Comparison of ENCODE assay signal across 8 mouse cellular contexts in genomic region chr7:67259828-67260563, GRCm38 (mm10). TPM values are rescaled to one million over a fixed set of nuclear protein-coding genes. Genes with fewer than 3 reads are reported as not detected.
DNase-seq lines count a peak whose midpoint lies in the region; ATAC-seq lines count a peak whose summit lies in the region.

No protein-coding gene starts in this region.

- H3K4me1 ChIP-seq in intestine, embryonic 14.5 days (replicated peaks; ENCODE audit: control insufficient read depth, insufficient read depth, low read length), result no peaks in the 10 kb centered on the region
- peaks cover 17% of the 10 kb centered on the region for H3K4me1 ChIP-seq in liver, embryonic 15.5 days (replicated peaks)

- 59% methylated on average over 4 of the region's 4 CpGs for WGBS in intestine, embryonic 14.5 days
- 40% methylated on average over 4 of the region's 4 CpGs for WGBS in liver, embryonic 15.5 days (ENCODE audit: insufficient replicate concordance)

- peak; percentile 52; the same call in 1 of the 2 replicates for ATAC-seq in cerebellum, adult (ENCODE audit: insufficient number of reproducible peaks, low FRiP score, low TSS enrichment)
- peak; percentile 83 for ATAC-seq in intestine, embryonic 14.5 days (replicated peaks; ENCODE audit: low FRiP score, low TSS enrichment, low read depth)
- ATAC-seq in liver, embryonic 15.5 days (ENCODE audit: insufficient read depth), result peak; percentile 99

- H3K9ac ChIP-seq in intestine, embryonic 14.5 days (ENCODE audit: low read length), result no peak overlapping the region
- H3K9ac ChIP-seq in liver, embryonic 15.5 days, result no peak overlapping the region

- H3K36me3 ChIP-seq in intestine, embryonic 14.5 days (ENCODE audit: control insufficient read depth, insufficient read depth, low read length), result peaks cover 28% of the 10 kb centered on the region
- H3K36me3 ChIP-seq in liver, embryonic 15.5 days (replicated peaks), result peaks cover 24% of the 10 kb centered on the region

- no peak overlapping the region for H3K4me2 ChIP-seq in intestine, embryonic 14.5 days (ENCODE audit: low read length)
- no peak overlapping the region for H3K4me2 ChIP-seq in liver, embryonic 15.5 days

- H3K27me3 ChIP-seq in intestine, embryonic 14.5 days (replicated peaks; ENCODE audit: control insufficient read depth, insufficient read depth, low read length), result no peaks in the 10 kb centered on the region
- no peaks in the 10 kb centered on the region for H3K27me3 ChIP-seq in liver, embryonic 15.5 days

- no peak overlapping the region for H3K27ac ChIP-seq in intestine, embryonic 14.5 days (ENCODE audit: low read depth)
- 0 out of 2 replicates have a peak overlapping the region, but pooled peaks have one; percentile 22 for H3K27ac ChIP-seq in liver, embryonic 15.5 days (replicated peaks)

- H3K4me3 ChIP-seq in intestine, embryonic 14.5 days (ENCODE audit: low read depth, low read length), result no peak overlapping the region
- no peak overlapping the region for H3K4me3 ChIP-seq in liver, embryonic 15.5 days (replicated peaks)

- H3K9me3 ChIP-seq in intestine, embryonic 14.5 days (ENCODE audit: control insufficient read depth, low read length), result no peaks in the 10 kb centered on the region
- H3K9me3 ChIP-seq in liver, embryonic 15.5 days (replicated peaks), result no peaks in the 10 kb centered on the region

- DNase-seq in urinary bladder, postnatal 14 days (ENCODE audit: low spot score), result peak; percentile 79
- DNase-seq in urinary bladder, adult 2 months (ENCODE audit: low spot score), result no peak
- DNase-seq in gastrocnemius, adult 8-10 months (ENCODE audit: low spot score in 2 of 2), result peak; percentile 55 to 58
- DNase-seq in intestine, embryonic 14.5 days (ENCODE audit: low spot score), result peak; percentile 70
- DNase-seq in right cerebral cortex, postnatal 10 days (ENCODE audit: low spot score in 2 of 2), result peak; percentile 64 to 66
- DNase-seq in thymus, postnatal 10 days (ENCODE audit: low spot score in 2 of 2), result no peak

RNA-seq across cellular contexts. Expression of gene Lysmd4, which starts 37.7 kb away (rescaled TPM):
- 10.0 and 11.8 TPM in 2 replicates for polyA plus RNA-seq in urinary bladder, adult 2 months (2012; rRNA removed)
- 10 to 100 TPM in 1 of 4 experiments, 1 to 10 TPM in 3; 5.7 to 10.3 (median 7.6) TPM for total RNA-seq in gastrocnemius, adult 8-10 months (2022)
- 10.6 and 12.2 TPM in 2 replicates for polyA plus RNA-seq in intestine, embryonic 14.5 days (2014; fragmentation: Nextera tagmentation; extraction: Ambion mirVana)
- 3.2 and 4.0 TPM in 2 replicates for polyA plus RNA-seq in liver, embryonic 15.5 days (2015; fragmentation: Nextera tagmentation; extraction: Ambion mirVana)

Comparison
In these comparisons a context has a peak if more than half of its experiments do, and no peak if none do; other contexts are left out.
1. DNase-seq: peak in urinary bladder, postnatal 14 days (single experiment), gastrocnemius, adult 8-10 months (2 of 2), intestine, embryonic 14.5 days (single experiment) and right cerebral cortex, postnatal 10 days (2 of 2); none in urinary bladder, adult 2 months (single experiment) and thymus, postnatal 10 days (0 of 2).
2. Peak in every context shown above with its lines, with median percentiles within 50 percentile points of each other: ATAC-seq.